Comparison of ENCODE assay signal across 22 mouse cellular contexts in the genomic region with DNA sequence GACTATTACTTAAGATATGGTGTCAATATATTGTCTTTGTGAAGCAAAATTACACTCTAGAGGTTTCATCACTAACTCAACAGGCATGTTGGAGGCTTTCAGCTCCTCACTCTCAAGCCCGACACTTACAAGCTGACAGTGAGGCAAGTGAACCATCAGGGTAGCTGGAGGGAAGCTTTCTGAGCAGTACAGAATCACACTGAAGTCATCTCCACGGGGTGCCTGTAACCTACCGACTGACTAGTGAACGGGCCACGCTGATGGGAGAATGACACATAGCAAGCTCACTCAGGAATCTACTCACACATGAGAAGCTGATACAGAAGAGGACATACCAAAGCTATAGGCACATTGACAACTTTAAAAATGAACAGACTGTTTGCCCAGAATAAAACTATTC. TPM values are rescaled to one million over a fixed set of nuclear protein-coding genes. Genes with fewer than 3 reads are reported as not detected.
A peak's percentile ranks its signal among the peaks of the same experiment; 100 is the strongest.
DNase-seq lines count a peak whose midpoint lies in the region; ATAC-seq and TF ChIP-seq lines count a peak whose summit lies in the region.
"Had no signal": no experiment of that assay in that cellular context is flagged by ENCODE, and none has a peak within 500 bp of the region (broad histone marks: within the 10 kb centered on the region; RNA-seq: fewer than 3 reads in every experiment).

No protein-coding gene starts in this region.

- peaks cover 24% of the 10 kb centered on the region for H3K4me1 ChIP-seq in heart, embryonic 10.5 days
- H3K4me1 ChIP-seq in heart, embryonic 13.5 days = peaks cover 39% of the 10 kb centered on the region
- H3K4me1 ChIP-seq in heart, postnatal 0 days (ENCODE audit: control insufficient read depth, insufficient read depth) = 0 out of 2 replicates have a peak, but pooled peaks cover 9% of the 10 kb centered on the region
- H3K4me1 ChIP-seq: embryonic facial prominence, embryonic 13.5 days; embryonic facial prominence, embryonic 15.5 days; forebrain, embryonic 10.5 days; forebrain, embryonic 12.5 days had no signal

- ATAC-seq in heart, embryonic 13.5 days (ENCODE audit: extremely low read depth, insufficient number of reproducible peaks, low FRiP score, low TSS enrichment) = no peak
- peak; percentile 51; the same call in 1 of the 2 replicates for ATAC-seq in heart, postnatal 0 days (ENCODE audit: insufficient read depth, low read depth)
- ATAC-seq: forebrain, embryonic 14.5 days had no signal

- no peak overlapping the region for H3K4me3 ChIP-seq in heart, embryonic 10.5 days
- H3K4me3 ChIP-seq in heart, embryonic 13.5 days = no peak overlapping the region
- H3K4me3 ChIP-seq in heart, postnatal 0 days (ENCODE audit: low read depth, low read length) = no peak overlapping the region
- H3K4me3 ChIP-seq: embryonic facial prominence, embryonic 13.5 days; embryonic facial prominence, embryonic 15.5 days; erythroblast, embryonic 14.5 days; forebrain, embryonic 10.5 days; forebrain, embryonic 12.5 days had no signal

- no peak for TF ChIP-seq EP300 in heart, postnatal 0 days (IDR thresholded peaks at IDR 0.05; ENCODE audit: low read depth)

- DNase-seq in heart, embryonic 10.5 days (ENCODE audit: low spot score) = peak; percentile 75
- DNase-seq in heart, postnatal 10 days = no peak
- DNase-seq in heart, postnatal 25 days (ENCODE audit: low spot score) = no peak
- no peak for DNase-seq in heart, postnatal 0 days (ENCODE audit: low spot score)
- no peak for DNase-seq in heart, adult 18-20 months
- DNase-seq: adrenal gland, adult 2 months; adrenal gland, postnatal 10 days; adrenal gland, postnatal 25 days; cerebellum, adult 11 months; cerebellum, adult 18-20 months; cerebellum, adult 8-10 months; cerebellum, adult 9-11 months; cerebellum, postnatal 14 days; cerebellum, postnatal 36 days; embryo, embryonic 11 days had no signal

- intact Hi-C loops in heart, postnatal 10 days (cut with DNase I) = no loop called here
- intact Hi-C loops in heart, postnatal 25 days (cut with DNase I) = no loop called here

- no peak overlapping the region for H3K9ac ChIP-seq in heart, embryonic 13.5 days
- no peak overlapping the region for H3K9ac ChIP-seq in heart, postnatal 0 days (replicated peaks; ENCODE audit: low read depth, low read length)
- H3K9ac ChIP-seq: embryonic facial prominence, embryonic 13.5 days; embryonic facial prominence, embryonic 15.5 days; forebrain, embryonic 12.5 days had no signal

- 0 out of 2 replicates have a peak, but pooled peaks cover 3% of the 10 kb centered on the region for H3K36me3 ChIP-seq in heart, embryonic 10.5 days
- H3K36me3 ChIP-seq in heart, embryonic 13.5 days = peaks cover 32% of the 10 kb centered on the region
- peaks cover 14% of the 10 kb centered on the region; the same call in 1 of the 2 replicates for H3K36me3 ChIP-seq in heart, postnatal 0 days (replicated peaks; ENCODE audit: control insufficient read depth, insufficient read depth, low read length)

- H3K4me2 ChIP-seq in heart, embryonic 13.5 days = peak overlapping the region; percentile 50; the same call in 1 of the 2 replicates
- no peak overlapping the region for H3K4me2 ChIP-seq in heart, postnatal 0 days (ENCODE audit: low read depth, low read length)
- H3K4me2 ChIP-seq: embryonic facial prominence, embryonic 13.5 days; embryonic facial prominence, embryonic 15.5 days; forebrain, embryonic 12.5 days had no signal

- H3K27me3 ChIP-seq in heart, embryonic 10.5 days (ENCODE audit: insufficient read depth, poor library complexity, severe bottlenecking) = no peaks in the 10 kb centered on the region
- H3K27me3 ChIP-seq in heart, embryonic 13.5 days (replicated peaks) = no peaks in the 10 kb centered on the region
- no peaks in the 10 kb centered on the region for H3K27me3 ChIP-seq in heart, postnatal 0 days (ENCODE audit: control insufficient read depth, insufficient read depth, low read length)
- H3K27me3 ChIP-seq: embryonic facial prominence, embryonic 13.5 days; embryonic facial prominence, embryonic 15.5 days; forebrain, embryonic 12.5 days had no signal

- no peaks in the 10 kb centered on the region for H3K9me3 ChIP-seq in heart, embryonic 10.5 days
- H3K9me3 ChIP-seq in heart, embryonic 13.5 days = no peaks in the 10 kb centered on the region
- H3K9me3 ChIP-seq in heart, postnatal 0 days (replicated peaks; ENCODE audit: control insufficient read depth, low read length) = no peaks in the 10 kb centered on the region
- H3K9me3 ChIP-seq: embryonic facial prominence, embryonic 13.5 days; embryonic facial prominence, embryonic 15.5 days; forebrain, embryonic 10.5 days; forebrain, embryonic 12.5 days had no signal

- TF ChIP-seq CTCF in heart, postnatal 0 days (IDR thresholded peaks at IDR 0.05; ENCODE audit: low read depth) = no peak

- no peak overlapping the region for H3K27ac ChIP-seq in heart, embryonic 10.5 days
- H3K27ac ChIP-seq in heart, embryonic 13.5 days (replicated peaks) = 0 out of 2 replicates have a peak overlapping the region, but pooled peaks have one; percentile 32
- no peak overlapping the region for H3K27ac ChIP-seq in heart, postnatal 0 days (ENCODE audit: low read depth)
- H3K27ac ChIP-seq: embryonic facial prominence, embryonic 13.5 days; embryonic facial prominence, embryonic 15.5 days; forebrain, embryonic 10.5 days; forebrain, embryonic 12.5 days had no signal

- 48% methylated on average over 5 of the region's 5 CpGs for WGBS in heart, embryonic 10.5 days
- 44% methylated on average over 5 of the region's 5 CpGs for WGBS in heart, embryonic 13.5 days
- WGBS in heart, postnatal 0 days = 32% methylated on average over 5 of the region's 5 CpGs

RNA-seq across cellular contexts. Expression of a gene that starts 42.4 kb away (rescaled TPM):
- 150 and 241 TPM in 2 replicates for polyA plus RNA-seq in heart, embryonic 10.5 days (2016; fragmentation: Nextera tagmentation; extraction: Ambion mirVana)
- total RNA-seq in heart, postnatal 10 days (2021) = 100 to 1,000 TPM; 185 to 219 TPM
- 156 and 170 TPM in 2 replicates for polyA plus RNA-seq in heart, embryonic 13.5 days (2015; fragmentation: Nextera tagmentation; extraction: Ambion mirVana)
- total RNA-seq in heart, postnatal 25 days (2021) = 100 to 1,000 TPM; 239 to 243 TPM
- total RNA-seq in heart, postnatal 0 days (2014; rRNA removed; ENCODE audit: low replicate concordance) = 162 and 219 TPM in 2 replicates
- 135 and 139 TPM in 2 replicates for polyA plus RNA-seq in heart, postnatal 0 days (2015; fragmentation: Nextera tagmentation; extraction: Ambion mirVana)
- 100 to 1,000 TPM; 149 to 219 TPM for total RNA-seq in heart, adult 18-20 months (2021)
